Mouse (Mus musculus) liver, embryonic 16.5 days (tissue): ENCODE results near the gene Btbd16. TPM values are rescaled to one million over a fixed set of nuclear protein-coding genes. Genes with fewer than 3 reads are reported as not detected.

Experiments used
- ATAC-seq: fragments of 200-750 bp; cut with Nextera tagmentation; 2 replicates; pipeline ENCODE4 v1.8.0; 2017; ENCODE audit warnings: low read depth, mild to moderate bottlenecking, moderate number of reproducible peaks, moderate library complexity
- H3K27ac ChIP-seq: fragments of 300-500 bp; sonication (generic); 2 replicates; pipeline ENCODE4 v1.5.1; 2014; ENCODE audit warnings: mild to moderate bottlenecking, low read length
- H3K27me3 ChIP-seq: fragments of 300-500 bp; sonication (generic); 2 replicates; pipeline ENCODE4 v1.6.1; 2014; ENCODE audit warnings: low read depth, low read length, mixed read lengths; ENCODE audit not compliant: control insufficient read depth, insufficient read depth
- H3K36me3 ChIP-seq: fragments of 300-500 bp; sonication (generic); 2 replicates; pipeline ENCODE4 v1.6.1; 2014; ENCODE audit warnings: mild to moderate bottlenecking; ENCODE audit not compliant: control insufficient read depth, insufficient read depth
- H3K4me1 ChIP-seq: fragments of 300-500 bp; sonication (generic); 2 replicates; pipeline ENCODE4 v1.6.1; 2014; ENCODE audit warnings: low read depth, low read length, mixed read lengths; ENCODE audit not compliant: control insufficient read depth
- H3K4me2 ChIP-seq: fragments of 300-500 bp; sonication (generic); 2 replicates; pipeline ENCODE4 v1.6.1; 2014; ENCODE audit warnings: low read depth, low read length, mixed read lengths
- H3K4me3 ChIP-seq: fragments of 300-500 bp; sonication (generic); 2 replicates; pipeline ENCODE4 v1.5.1; 2014; ENCODE audit warnings: low read depth, mild to moderate bottlenecking, low read length
- H3K9ac ChIP-seq: fragments of 300-500 bp; sonication (generic); 2 replicates; pipeline ENCODE4 v1.6.1; 2014; ENCODE audit warnings: low read depth, low read length
- H3K9me3 ChIP-seq: fragments of 300-500 bp; sonication (generic); replicated peaks from 2 replicates; pipeline ENCODE4 v1.6.1; 2016; ENCODE audit warnings: low read length; ENCODE audit not compliant: control insufficient read depth
- WGBS: fragments of 180-500 bp; shearing (Covaris S2); extraction: QIAGEN DNeasy Blood & Tissue Kit; methylation state at CpG from one replicate; pipeline ENCODE4 v1.1.7; 2014; ENCODE audit not compliant: insufficient replicate concordance; 5-methylcytosine and 5-hydroxymethylcytosine counted together
- polyA plus RNA-seq: library from polyadenylated mRNA; unstranded; fragments of >200 nt; fragmentation: Nextera tagmentation; extraction: Ambion mirVana; gene quantifications from 2 replicates; pipeline ENCODE4 v1.2.1, GENCODE M21; 2015

Gene Btbd16
- polyA plus RNA-seq, 1 experiment from 2014 or later, result 0.08 TPM

GRCm38 (mm10) chr7:130857973-130858372 lies 84.1 kb downstream of the Btbd16 start:
- no peaks in the 10 kb centered on the region for H3K36me3 ChIP-seq
- WGBS, result 19% methylated on average over 6 of the region's 6 CpGs
- no peaks in the 10 kb centered on the region for H3K27me3 ChIP-seq
- ATAC-seq, result peak; percentile 32; the same call in 1 of the 2 replicates
- H3K4me3 ChIP-seq, result no peak overlapping the region
- H3K9me3 ChIP-seq, result no peaks in the 10 kb centered on the region
- H3K4me2 ChIP-seq, result no peak overlapping the region
- H3K4me1 ChIP-seq, result no peaks in the 10 kb centered on the region
- H3K9ac ChIP-seq, result no peak overlapping the region
- H3K27ac ChIP-seq, result no peak overlapping the region

- Histone ChIP-seq H3K36me3 (no peaks in the 10 kb centered on the region), H3K9ac (no peak overlapping the region), H3K4me3 (no peak overlapping the region), H3K27ac (no peak overlapping the region), H3K9me3 (no peaks in the 10 kb centered on the region), H3K4me2 (no peak overlapping the region), H3K27me3 (no peaks in the 10 kb centered on the region; the same call in 1 of the 2 replicates), H3K4me1 (no peaks in the 10 kb centered on the region)
- ATAC-seq, result no peak
- WGBS, result 44% methylated on average over 5 of the region's 5 CpGs
Observed at GRCm38 (mm10) chr7:130859926-130860325, 86.1 kb downstream of the Btbd16 start.

- Histone ChIP-seq H3K4me2 (no peak overlapping the region), H3K9ac (no peak overlapping the region), H3K27ac (no peak overlapping the region), H3K27me3 (peaks cover 4% of the 10 kb centered on the region), H3K36me3 (no peaks in the 10 kb centered on the region), H3K4me3 (no peak overlapping the region), H3K9me3 (no peaks in the 10 kb centered on the region), H3K4me1 (no peaks in the 10 kb centered on the region)
- ATAC-seq, result no peak
- 57% methylated on average over 11 of the region's 11 CpGs for WGBS
Observed at GRCm38 (mm10) chr7:130860721-130861142, 86.9 kb downstream of the Btbd16 start.

- 42% methylated on average over 1 of the region's 1 CpGs for WGBS
- Histone ChIP-seq H3K9ac (no peak overlapping the region), H3K9me3 (no peaks in the 10 kb centered on the region), H3K27ac (no peak overlapping the region), H3K36me3 (no peaks in the 10 kb centered on the region), H3K4me1 (no peaks in the 10 kb centered on the region), H3K4me2 (no peak overlapping the region), H3K4me3 (no peak overlapping the region), H3K27me3 (peaks cover 15% of the 10 kb centered on the region)
- no peak for ATAC-seq
Observed at GRCm38 (mm10) chr7:130862501-130862900, 88.6 kb downstream of the Btbd16 start.

GRCm38 (mm10) chr7:130864711-130865110 lies 90.8 kb downstream of the Btbd16 start:
- Histone ChIP-seq H3K4me1 (no peaks in the 10 kb centered on the region), H3K36me3 (no peaks in the 10 kb centered on the region), H3K9ac (no peak overlapping the region), H3K27ac (no peak overlapping the region), H3K9me3 (no peaks in the 10 kb centered on the region), H3K4me2 (no peak overlapping the region), H3K27me3 (peaks cover 15% of the 10 kb centered on the region), H3K4me3 (no peak overlapping the region)
- 53% methylated on average over 7 of the region's 7 CpGs for WGBS
- no peak for ATAC-seq

- under 1% methylated on average over 82 of the region's 114 CpGs for WGBS
- peak within 1 kb of the TSS; percentile 67 for H3K4me3 ChIP-seq
- peaks cover 15% of the 10 kb centered on the region for H3K27me3 ChIP-seq
- no peaks in the 10 kb centered on the region for H3K9me3 ChIP-seq
- no peaks in the 10 kb centered on the region for H3K36me3 ChIP-seq
- peaks cover 4% of the 10 kb centered on the region for H3K4me1 ChIP-seq
- peak; percentile 95 for ATAC-seq
- peak within 1 kb of the TSS; percentile 37 for H3K27ac ChIP-seq
- peak within 1 kb of the TSS; percentile 57 for H3K4me2 ChIP-seq
- peak within 1 kb of the TSS; percentile 64 for H3K9ac ChIP-seq
Observed at GRCm38 (mm10) chr7:130865613-130866591, 92.0 kb downstream of the Btbd16 start, which contains the start of gene Plekha1. Plekha1 (plus strand) TSS chr7:130865756.

GRCm38 (mm10) chr7:130866640-130867039 lies 92.8 kb downstream of the Btbd16 start:
- peak overlapping the region; percentile 37; the same call in 1 of the 2 replicates for H3K27ac ChIP-seq
- no peaks in the 10 kb centered on the region for H3K9me3 ChIP-seq
- peaks cover 15% of the 10 kb centered on the region for H3K27me3 ChIP-seq
- peaks cover 4% of the 10 kb centered on the region for H3K4me1 ChIP-seq
- 7% methylated on average over 13 of the region's 13 CpGs for WGBS
- peak overlapping the region; percentile 64 for H3K9ac ChIP-seq
- ATAC-seq, result no peak
- H3K4me2 ChIP-seq, result peak overlapping the region; percentile 57
- H3K36me3 ChIP-seq, result no peaks in the 10 kb centered on the region
- peak overlapping the region; percentile 67 for H3K4me3 ChIP-seq

- no peaks in the 10 kb centered on the region for H3K9me3 ChIP-seq
- H3K4me3 ChIP-seq, result no peak overlapping the region
- H3K9ac ChIP-seq, result no peak overlapping the region
- WGBS, result 29% methylated on average over 3 of the region's 3 CpGs
- H3K36me3 ChIP-seq, result no peaks in the 10 kb centered on the region
- peaks cover 4% of the 10 kb centered on the region for H3K4me1 ChIP-seq
- no peak for ATAC-seq
- peaks cover 15% of the 10 kb centered on the region for H3K27me3 ChIP-seq
- no peak overlapping the region for H3K27ac ChIP-seq
- peak overlapping the region; percentile 20; the same call in 1 of the 2 replicates for H3K4me2 ChIP-seq
Observed at GRCm38 (mm10) chr7:130867256-130867655, 93.4 kb downstream of the Btbd16 start.
